ENCODE assay signal across 8 mouse cellular contexts in the genomic region with DNA sequence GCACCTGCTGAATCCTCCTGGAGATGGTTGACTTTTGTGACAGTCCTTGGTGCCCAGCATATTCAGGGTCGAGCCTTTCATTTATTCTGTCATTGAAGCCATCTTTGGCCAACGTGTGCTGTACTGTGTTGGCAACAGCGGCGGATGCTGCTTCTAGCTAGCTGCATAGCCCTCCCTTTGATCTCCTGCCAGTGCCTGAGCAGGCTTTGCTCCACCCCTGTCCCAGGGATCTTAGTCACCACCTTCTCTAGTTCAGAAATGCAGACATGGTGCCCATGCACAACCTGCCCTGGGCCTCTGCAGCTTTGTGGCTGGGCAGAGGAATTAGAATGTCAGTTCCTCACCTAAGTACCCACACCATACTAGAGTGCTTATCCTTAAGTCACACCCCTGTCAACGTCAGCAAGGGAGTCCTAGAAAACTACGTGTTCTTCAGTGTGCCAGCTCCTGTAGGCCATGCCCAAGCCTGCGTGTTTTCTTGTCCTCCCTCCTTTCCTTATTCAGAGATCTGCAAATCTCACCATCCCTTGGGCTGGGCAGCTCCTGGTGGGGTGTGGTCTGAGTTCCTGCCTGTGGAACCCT.
A peak's percentile ranks its signal among the peaks of the same experiment; 100 is the strongest.
DNase-seq lines count a peak whose midpoint lies in the region; ATAC-seq and TF ChIP-seq lines count a peak whose summit lies in the region.
"Had no signal": no experiment of that assay in that cellular context is flagged by ENCODE, and none has a peak within 500 bp of the region (broad histone marks: within the 10 kb centered on the region; RNA-seq: fewer than 3 reads in every experiment).

No protein-coding gene starts in this region.

- H3K27ac ChIP-seq in midbrain, embryonic 16.5 days (ENCODE audit: low read length), result peak overlapping the region; percentile 41
- H3K27ac ChIP-seq in midbrain, embryonic 10.5 days (replicated peaks), result no peak overlapping the region
- peak overlapping the region; percentile 84 for H3K27ac ChIP-seq in heart, adult 2 months
- H3K27ac ChIP-seq: liver, embryonic 13.5 days had no signal

- DNase-seq in midbrain, embryonic 10.5 days (ENCODE audit: low spot score), result no peak
- DNase-seq in adrenal gland, postnatal 4 days (ENCODE audit: low spot score in 2 of 2), result peak; percentile 16 to 33
- DNase-seq in heart, adult 2 months, result peak; percentile 49 to 72
- DNase-seq in lung, postnatal 10 days, result peak; percentile 86
- no peak for DNase-seq in embryo, embryonic 11 days
- no peak for DNase-seq in left cerebral cortex, adult 9 months (ENCODE audit: low spot score in 2 of 2)
- DNase-seq: liver, embryonic 13.5 days had no signal

- no peak; the same call in 1 of the 2 replicates for TF ChIP-seq POLR2A in heart, adult 2 months (IDR thresholded peaks at IDR 0.05; ENCODE audit: insufficient read depth, low read depth, low read length)

- H3K4me2 ChIP-seq in midbrain, embryonic 16.5 days (ENCODE audit: low read length), result no peak overlapping the region
- H3K4me2 ChIP-seq: liver, embryonic 13.5 days had no signal

- H3K79me2 ChIP-seq in heart, adult 2 months (replicated peaks; ENCODE audit: control insufficient read depth, insufficient read depth, low read length), result no peaks in the 10 kb centered on the region

- peak; percentile 71; the same call in 1 of the 2 replicates for TF ChIP-seq EP300 in heart, adult 2 months (IDR thresholded peaks at IDR 0.05; ENCODE audit: insufficient read depth, low read depth, low read length)

- no peaks in the 10 kb centered on the region for H3K9me3 ChIP-seq in midbrain, embryonic 16.5 days (replicated peaks; ENCODE audit: control insufficient read depth, low read length, poor library complexity, severe bottlenecking)
- no peaks in the 10 kb centered on the region for H3K9me3 ChIP-seq in midbrain, embryonic 10.5 days (replicated peaks)
- H3K9me3 ChIP-seq: liver, embryonic 13.5 days had no signal

- H3K36me3 ChIP-seq in midbrain, embryonic 16.5 days (ENCODE audit: control insufficient read depth, insufficient read depth, low read length), result no peaks in the 10 kb centered on the region
- H3K36me3 ChIP-seq in midbrain, embryonic 10.5 days, result no peaks in the 10 kb centered on the region
- H3K36me3 ChIP-seq in heart, adult 2 months (ENCODE audit: control insufficient read depth, insufficient read depth, low read length), result 0 out of 2 replicates have a peak, but pooled peaks cover 2% of the 10 kb centered on the region
- H3K36me3 ChIP-seq: liver, embryonic 13.5 days had no signal

- TF ChIP-seq CTCF in heart, adult 2 months (IDR thresholded peaks at IDR 0.05), result no peak

- no peaks in the 10 kb centered on the region for H3K4me1 ChIP-seq in midbrain, embryonic 16.5 days (ENCODE audit: control insufficient read depth, insufficient read depth, low read length)
- 0 out of 2 replicates have a peak, but pooled peaks cover 4% of the 10 kb centered on the region for H3K4me1 ChIP-seq in midbrain, embryonic 10.5 days
- H3K4me1 ChIP-seq in heart, adult 2 months (ENCODE audit: control insufficient read depth, insufficient read depth, low read length), result peaks cover 14% of the 10 kb centered on the region
- H3K4me1 ChIP-seq: liver, embryonic 13.5 days had no signal

- WGBS in midbrain, embryonic 16.5 days, result 64% methylated on average over 7 of the region's 7 CpGs
- WGBS in midbrain, embryonic 10.5 days, result 85% methylated on average over 7 of the region's 7 CpGs
- WGBS in heart, adult 2 months, result 42% methylated on average over 7 of the region's 7 CpGs

- intact Hi-C loops in heart, adult 2 months (cut with DNase I), result loop anchor here (2.0 kb wide), 1 partner anchor 61 kb away; no protein-coding TSS in a partner anchor

- no peaks in the 10 kb centered on the region for H3K27me3 ChIP-seq in midbrain, embryonic 16.5 days (ENCODE audit: control insufficient read depth, insufficient read depth, low read depth, low read length)
- no peaks in the 10 kb centered on the region for H3K27me3 ChIP-seq in midbrain, embryonic 10.5 days (ENCODE audit: low read depth, poor library complexity, severe bottlenecking)
- H3K27me3 ChIP-seq in heart, adult 2 months (ENCODE audit: control insufficient read depth, insufficient read depth, low read length), result no peaks in the 10 kb centered on the region
- H3K27me3 ChIP-seq: liver, embryonic 13.5 days had no signal

- no peak overlapping the region for H3K4me3 ChIP-seq in midbrain, embryonic 16.5 days (ENCODE audit: low read depth, low read length)
- no peak overlapping the region for H3K4me3 ChIP-seq in midbrain, embryonic 10.5 days
- H3K4me3 ChIP-seq in heart, adult 2 months, result no peak overlapping the region
- H3K4me3 ChIP-seq: liver, embryonic 13.5 days had no signal

- ATAC-seq in midbrain, embryonic 16.5 days, result 0 out of 2 replicates have a peak, but pooled peaks have one; percentile 45

- no peak overlapping the region for H3K9ac ChIP-seq in midbrain, embryonic 16.5 days (ENCODE audit: low read depth, low read length)
- no peak overlapping the region for H3K9ac ChIP-seq in heart, adult 2 months (ENCODE audit: low read depth, low read length)
- H3K9ac ChIP-seq: liver, embryonic 13.5 days had no signal

Comparison
In these comparisons a context has a peak if more than half of its experiments do, and no peak if none do; other contexts are left out.
1. DNase-seq: peak in adrenal gland, postnatal 4 days (2 of 2), heart, adult 2 months (2 of 2) and lung, postnatal 10 days (single experiment); none in midbrain, embryonic 10.5 days (single experiment), embryo, embryonic 11 days (single experiment) and left cerebral cortex, adult 9 months (0 of 2).